Mouse (Mus musculus) left cerebral cortex, adult 9 months (tissue): Measurements from ENCODE around the gene Lamc2.
A peak's percentile ranks its signal among the peaks of the same experiment; 100 is the strongest.

Source experiments
- DNase-seq, 2 experiments: peaks; one replicate each; pipeline ENCODE4 v3.0.0; 2022; ENCODE audit warnings: low spot score in 2 of 2

Lamc2 gene

DNA sequence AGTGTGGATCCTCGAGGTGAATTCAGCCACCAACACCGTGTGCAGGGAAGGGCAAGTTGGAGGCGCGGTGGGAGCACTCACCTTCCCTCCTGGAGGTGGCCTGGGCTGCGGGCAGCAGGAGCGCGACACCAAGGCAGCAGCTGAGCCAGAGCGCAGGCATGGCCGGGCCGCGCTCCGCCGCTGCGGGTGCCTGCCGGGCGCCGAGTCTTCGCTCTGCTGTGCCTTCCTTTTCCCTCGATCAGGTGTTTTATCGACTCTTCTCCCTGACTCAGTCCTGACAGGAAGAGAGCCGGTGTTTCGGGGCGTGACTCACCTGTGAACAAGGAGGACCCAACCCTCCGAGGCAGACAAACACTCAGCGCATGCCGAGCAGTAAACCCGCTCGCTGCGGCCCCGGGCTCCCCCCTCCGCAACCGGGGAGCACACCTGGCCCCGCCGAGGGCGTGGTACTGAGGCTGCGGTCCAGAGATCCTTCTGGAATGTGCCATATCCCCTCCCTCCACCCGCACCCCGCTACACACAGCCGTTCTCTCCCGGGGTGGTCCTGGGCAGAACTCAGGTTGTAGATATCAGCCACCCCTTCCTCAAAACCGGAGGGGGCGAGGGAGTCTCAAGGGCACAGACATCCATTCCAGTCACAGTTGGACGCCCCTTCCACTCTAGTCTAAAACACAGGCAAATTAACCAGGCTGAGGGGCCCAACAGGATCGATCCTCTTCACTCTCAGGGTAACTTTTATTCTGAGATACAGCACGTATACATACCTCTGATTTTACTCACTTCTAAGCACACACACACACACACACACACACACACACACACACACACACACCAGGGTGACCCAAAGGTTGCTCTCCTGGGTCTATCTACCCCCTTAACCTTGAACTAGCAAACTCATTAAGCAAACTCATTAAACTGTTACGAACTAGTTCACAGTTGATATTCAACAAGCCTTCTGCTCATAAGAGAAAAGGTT, at the start of gene Lamc2:
Gene Lamc2 (minus strand): TSS at position 620 of the 976 bp plus-strand sequence.
- no peak for DNase-seq

DNA sequence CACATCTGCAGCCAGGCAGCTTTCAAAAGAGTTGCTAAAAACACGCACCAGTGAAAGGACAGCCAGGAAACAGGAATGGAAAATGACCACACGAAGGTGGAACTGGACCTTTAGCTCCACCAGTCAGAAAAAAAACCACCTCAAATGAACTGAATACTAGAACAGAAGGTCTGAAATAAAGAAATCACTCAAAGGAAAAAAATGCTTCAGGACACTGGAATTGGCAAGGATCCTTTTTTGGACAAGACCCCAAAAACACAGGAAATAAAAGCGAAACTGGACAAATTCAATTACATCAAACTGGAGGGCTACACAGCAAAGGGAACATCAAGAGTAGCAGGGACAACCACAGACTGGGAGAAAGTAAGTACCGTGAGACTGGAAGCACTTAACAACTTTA, 49.3 kb upstream of the Lamc2 start:
- DNase-seq, result no peak

DNA sequence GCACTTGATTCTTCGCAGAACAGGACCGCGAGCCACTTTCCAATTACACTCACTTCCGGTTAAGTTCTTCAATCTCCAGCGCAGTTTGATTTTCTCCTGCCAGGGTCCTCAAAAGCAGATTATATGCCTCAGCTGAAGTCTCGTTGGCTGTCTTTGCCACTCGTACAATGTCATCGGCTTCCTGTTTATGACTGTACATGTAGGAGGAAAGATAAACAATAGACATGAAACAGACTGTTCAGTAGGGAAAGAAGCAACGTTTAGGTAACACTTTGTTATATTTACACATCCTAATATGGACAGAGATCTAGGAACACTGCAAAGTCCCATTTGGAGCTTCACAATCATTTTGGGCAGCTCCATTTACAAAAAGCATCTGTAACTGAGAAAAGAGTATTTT, 45.4 kb upstream of the Lamc2 start:
- DNase-seq, result no peak

DNA sequence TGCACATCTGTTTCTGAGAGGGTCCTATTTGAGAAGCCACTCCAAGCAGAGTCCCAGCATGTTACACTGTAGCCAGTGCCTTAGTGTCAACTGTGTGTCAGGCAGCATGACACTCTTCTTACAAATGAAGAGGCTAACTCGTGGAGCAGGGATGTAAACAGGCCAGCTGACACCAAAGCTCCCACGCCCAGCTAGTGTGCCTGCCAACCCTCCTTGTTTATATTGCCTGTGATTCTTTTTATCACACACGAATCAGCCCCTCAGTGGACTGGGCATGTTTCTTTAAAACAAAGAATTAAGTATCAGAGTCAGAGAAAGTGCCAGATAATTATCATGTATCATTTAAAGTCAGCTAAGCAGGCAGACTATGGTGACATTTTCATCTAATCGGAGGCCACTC, 41.7 kb upstream of the Lamc2 start:
- DNase-seq, result no peak

DNA sequence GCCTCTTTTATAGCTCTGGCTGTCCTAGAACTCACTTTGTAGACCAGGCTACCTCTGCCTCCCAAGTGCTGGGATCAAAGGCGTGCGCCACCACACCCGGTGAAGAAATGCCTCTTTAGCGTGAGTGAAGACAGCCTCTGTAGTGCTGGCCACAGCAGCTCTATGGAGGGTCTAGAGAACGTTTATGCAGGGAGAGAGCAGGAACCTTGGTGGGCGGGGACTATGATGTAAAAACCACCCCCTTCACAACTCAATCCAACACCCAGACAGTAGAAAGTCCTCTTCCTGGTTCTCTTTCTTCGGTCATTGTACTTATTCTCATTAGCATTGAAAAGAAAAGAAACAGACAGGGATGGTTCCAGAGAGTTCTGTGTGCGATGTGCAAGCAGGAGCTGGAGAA, 40.8 kb upstream of the Lamc2 start:
- DNase-seq, result no peak

DNA sequence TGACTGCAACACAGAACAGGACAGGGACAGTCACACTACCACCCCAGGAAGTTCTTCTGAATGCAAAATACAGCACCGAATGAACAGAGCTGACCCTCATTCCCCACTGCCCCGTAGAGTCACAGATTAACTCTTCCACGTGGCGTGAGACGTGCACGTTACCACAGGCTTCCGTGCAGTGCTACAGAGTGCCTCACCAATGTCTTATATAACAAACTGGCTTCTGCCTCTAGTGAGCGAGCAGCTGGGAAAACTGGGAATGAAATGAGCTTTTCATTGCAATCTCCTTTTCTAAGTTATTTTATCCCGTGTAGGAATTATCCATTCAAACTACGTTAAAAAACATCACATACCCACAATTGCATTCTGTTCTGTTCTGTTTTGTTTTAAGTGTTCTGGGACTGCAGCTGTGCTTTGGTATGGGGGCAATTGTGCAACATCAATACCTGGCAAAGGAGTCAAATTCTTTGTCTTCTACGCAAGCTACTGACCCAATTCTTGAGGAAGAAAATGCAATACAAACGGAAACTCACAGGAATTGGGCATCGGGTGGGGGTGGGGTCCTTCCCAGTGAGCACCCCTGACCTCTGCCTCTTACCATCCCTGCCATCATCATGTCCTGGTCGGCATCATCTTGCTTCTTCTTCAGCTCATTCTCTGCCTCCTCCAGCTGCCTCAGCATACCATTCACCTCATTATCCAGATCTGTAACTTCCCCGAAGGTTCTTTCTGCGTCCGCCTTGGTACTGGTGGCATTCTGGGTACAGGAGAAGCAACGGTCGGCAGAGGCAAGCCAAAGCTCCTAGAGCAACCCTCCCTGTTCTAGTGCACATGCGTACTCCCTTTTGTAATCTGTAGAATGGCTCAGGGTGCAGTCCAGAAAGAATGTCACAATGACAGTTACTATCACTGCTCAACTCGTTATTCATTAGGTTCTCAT, 39.8 kb upstream of the Lamc2 start:
- DNase-seq, result peak; percentile 19 to 48

DNA sequence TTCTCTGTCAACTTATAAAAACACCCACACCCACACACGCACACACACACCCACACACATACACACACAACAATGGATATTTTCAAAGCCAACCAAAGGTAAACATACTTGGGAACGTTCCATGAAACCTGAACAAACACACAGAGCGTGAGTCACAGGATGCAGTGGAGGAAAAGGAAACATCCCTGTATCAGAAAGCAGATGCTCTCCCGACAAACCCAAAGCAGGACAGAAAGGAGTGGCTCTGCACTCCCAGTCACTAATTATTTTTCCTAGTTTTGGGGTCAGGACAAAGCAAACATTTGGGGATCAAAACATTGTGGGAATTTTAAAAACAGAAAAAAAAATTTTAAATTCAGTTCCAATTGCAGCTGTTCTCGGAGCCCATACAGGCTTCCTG, 38.1 kb upstream of the Lamc2 start:
- no peak for DNase-seq

DNA sequence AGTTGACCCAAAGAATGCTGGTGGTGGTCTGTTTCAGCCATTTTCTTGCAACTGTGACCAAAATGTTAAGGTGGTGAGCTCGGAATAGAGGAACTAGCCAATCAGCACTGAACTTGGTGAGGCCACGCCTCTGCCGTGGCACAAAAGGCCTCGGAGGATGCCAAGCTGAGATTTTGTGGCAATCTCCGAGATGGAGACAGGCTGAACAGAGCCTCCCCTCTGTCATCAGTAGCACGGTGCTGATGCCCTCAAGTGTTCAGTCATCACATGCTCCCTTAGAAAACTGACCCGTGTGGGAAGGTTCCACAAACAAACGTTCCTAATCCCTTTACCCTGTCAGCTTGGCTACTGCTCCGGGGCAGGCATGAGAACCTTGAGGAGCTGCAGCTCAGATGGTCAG, 33.1 kb upstream of the Lamc2 start:
- no peak for DNase-seq

DNA sequence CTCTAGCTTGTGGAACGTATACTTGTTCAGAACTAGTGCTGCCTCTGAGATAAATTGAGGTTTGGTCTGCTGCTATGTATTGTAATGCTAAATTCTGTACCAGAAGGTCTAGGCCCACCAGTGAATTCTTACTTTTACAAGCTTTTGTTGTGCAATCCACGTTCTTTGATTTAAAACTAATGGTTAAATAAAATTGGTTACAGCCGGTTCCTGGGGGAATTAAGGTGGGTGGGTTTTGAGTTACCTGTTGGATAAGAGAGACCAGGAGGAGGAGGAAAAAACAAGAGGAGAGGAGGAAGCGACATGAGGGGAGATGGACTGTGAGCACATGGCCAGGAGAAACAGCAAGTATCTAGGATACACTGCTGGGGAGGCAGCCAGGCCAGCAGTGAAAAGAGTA, 30.3 kb upstream of the Lamc2 start:
- DNase-seq, result no peak

DNA sequence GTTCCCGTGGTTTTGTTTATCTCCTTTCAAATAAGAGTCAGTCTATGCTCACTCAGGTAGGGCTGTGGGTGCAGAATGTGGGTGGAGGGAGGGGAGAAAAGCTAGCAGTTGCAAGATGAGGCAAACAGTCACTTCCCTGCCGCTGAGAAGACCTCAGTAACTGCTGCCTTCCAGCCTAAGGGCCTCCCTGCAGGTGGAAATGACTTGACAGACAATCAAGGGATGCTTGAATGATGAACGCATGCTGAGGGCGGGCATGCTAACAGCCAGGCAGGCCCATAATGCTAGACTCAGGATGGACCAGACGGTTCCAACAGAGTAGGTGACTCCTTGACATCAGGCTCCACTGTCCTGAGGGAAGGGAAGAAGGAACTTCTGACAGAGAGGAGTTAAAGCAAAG, 29.4 kb upstream of the Lamc2 start:
- no peak for DNase-seq

DNA sequence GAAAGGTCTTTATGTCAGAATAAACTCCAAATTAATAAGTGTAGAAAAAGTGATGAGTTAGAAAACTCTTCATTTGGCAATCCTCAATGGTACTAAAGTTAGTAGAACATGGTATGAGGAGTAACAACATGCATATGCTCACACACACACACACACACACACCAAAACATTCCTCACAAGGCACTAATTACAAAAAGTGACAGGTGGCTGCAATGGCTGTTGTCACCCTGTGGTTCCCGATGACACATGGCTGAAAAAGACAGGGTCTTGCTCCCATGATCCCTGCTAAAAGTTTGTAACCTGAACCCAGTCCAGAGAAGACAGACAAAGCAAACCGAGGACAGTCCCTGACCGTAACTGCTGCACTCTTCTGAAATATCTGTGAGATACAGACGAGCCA, 24.7 kb upstream of the Lamc2 start:
- no peak for DNase-seq

DNA sequence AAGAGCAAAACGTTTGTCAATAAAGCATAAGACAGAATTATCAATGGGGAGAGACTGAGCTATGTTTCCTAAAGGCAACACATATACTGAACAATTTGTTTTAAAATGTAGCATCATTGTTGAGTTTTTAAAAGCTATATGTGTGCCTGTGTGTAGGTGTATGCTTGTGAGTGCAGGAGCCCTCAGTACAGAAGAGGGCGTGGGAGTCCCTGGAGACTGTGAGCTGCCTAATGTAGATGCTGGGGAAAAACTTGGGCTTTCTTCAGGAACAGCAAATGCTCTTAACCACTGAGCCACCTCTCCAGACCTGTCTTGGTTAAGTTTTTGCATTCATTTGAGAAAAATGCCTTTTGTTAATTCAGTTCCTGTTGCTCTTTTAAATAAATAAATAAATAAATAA, 24.0 kb upstream of the Lamc2 start:
- DNase-seq, result no peak

DNA sequence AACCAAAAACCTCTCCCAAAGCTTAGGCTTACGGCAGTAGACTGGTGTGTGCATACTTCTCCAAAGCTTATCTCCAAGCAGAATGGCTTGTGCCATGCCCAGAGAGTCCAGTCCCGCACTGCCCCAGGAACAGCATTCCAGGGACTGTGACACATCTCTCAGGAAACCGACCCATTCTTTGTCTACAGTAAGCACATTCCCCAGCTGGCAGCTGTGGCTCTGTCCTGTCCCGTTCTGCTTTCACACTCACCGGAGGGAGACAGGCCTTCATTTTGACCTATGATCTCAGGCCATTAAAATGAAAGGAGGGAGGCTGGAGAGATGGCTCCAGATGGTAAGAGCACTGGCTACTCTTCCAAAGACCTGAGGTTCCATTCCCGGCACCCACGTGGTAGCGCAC, 15.9 kb upstream of the Lamc2 start:
- DNase-seq, result no peak

DNA sequence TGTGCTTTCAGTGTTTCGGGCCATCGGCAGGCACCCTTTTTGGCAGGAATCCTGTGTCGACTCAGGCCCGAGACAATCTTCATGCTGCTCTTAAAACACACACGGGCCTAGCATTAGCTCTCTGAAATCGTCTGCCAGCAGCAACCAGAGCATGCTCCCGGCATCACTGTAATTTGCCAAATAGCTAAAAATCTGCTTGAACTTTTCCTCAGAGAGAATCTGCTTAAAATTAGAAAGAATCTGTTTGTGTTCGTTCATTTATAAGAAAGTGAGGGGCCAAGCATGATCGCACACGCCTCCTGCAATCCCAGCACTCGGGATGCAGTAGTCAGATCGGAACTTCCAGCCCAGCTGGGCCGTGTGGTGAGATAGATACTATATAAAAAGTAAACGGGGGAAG, 15.2 kb upstream of the Lamc2 start:
- DNase-seq, result no peak

DNA sequence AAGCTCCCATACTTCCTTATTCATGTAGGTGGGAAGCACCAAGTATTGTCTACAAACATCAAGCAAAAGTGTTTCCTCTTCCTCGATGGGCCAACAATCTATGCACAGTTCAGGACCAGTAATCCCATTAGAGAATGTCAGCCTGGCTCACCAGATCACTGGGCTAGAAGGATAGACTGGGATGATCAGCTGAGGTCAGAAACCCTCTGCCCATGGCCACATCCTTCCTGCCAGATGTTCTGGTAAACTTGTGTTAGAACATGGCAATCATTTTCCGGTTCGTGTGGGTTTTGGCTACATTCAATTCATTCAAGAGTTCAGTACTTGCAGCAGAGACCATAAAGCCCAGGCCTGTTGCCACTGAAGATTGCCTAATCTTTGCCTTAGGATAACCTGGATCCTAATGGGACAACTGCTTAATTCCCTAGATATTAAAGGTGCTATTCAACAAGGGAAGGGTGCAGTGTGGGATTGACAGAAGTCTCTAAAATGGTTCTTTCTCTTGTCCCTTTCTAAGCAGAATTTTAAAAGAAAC, 11.1 kb upstream of the Lamc2 start:
- DNase-seq, result no peak

DNA sequence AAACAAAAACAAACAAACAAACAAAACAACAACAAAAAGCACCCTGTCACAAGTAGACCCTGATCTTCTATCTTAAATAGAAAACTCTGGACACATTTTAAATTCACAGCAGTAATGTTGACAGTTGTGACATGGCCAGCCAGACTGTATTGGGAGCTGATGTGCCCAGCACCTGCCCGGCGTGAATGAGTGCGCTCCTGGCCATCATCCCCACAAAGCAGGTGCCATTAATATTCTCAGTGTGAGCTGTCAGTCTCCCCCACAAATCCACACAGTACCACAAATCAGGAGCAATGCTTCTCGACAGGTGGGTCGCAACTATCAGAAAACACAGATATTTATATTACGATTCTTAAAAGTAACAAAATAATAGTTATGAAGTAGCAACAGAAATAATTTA, 6.7 kb upstream of the Lamc2 start:
- no peak for DNase-seq

DNA sequence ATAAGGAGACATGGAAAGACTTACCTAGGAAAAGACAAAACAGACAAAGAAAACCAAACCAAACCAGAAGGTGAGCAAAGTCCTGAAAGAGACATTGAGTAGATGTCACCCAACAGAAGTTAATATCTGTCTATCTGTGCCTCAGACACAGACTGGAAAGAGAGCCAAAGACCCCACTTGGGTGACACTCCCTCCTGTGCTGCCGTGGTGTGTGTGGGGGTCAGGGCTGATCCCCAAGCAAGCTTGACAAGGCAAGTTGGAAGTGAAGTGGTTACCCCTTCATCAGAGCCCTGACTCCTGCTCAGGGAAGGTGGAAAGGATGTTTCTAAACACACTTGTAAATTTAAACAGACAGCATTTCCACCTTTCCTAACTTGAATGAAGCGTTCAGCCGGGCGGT, 6.1 kb upstream of the Lamc2 start:
- no peak for DNase-seq

DNA sequence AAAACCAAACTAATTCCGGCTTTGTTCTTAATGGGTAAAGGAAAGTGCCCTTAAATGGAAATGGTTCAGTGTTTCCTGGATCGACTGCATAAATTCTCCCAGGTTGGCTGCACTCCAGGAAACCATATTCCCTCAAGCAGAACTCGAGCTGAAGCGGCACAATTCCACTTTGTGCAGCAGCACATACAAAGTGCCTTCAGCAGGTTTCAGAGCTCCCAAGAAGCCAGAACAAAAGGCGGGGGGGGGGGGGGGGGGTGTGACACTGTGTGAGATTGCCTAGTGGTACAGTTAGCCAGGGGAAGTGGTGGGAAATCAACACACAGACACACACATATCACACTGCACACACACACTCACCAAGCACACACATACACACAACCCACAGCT, 5.7 kb upstream of the Lamc2 start:
- DNase-seq, result peak in 1 of 2 experiments; percentile 38

DNA sequence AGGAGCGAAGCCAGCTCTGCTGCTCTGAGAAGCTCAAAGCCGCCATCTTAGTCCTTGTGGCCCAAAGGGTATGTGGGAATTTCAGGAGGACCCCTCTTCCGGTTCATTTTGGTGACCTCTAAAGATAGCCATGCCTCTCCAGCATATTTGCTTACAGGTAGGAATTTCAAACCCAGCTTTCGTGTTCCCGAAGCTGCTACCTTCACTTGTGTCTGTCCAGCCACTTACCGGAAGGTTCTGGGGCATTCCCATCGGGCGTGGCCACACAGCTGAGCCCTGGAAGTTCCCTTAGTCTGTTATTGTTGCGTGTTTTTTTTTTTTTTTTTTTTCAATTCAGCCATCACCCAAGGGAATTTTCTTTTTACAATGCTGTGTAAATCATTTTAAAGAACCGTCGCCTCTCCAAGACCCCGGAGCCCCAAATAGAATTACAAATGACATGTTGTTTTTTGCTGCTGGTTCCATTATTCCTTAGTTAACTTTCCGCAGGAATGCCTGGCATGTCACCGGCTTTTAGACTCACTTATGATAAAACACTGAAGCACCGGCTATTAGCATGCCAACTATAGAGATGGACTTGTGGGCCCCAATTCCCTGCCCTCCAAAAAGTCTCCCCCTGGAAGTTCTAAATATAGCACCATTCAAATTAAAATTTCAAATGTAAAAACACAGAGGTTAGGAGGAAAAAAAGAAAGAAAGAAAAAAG, 5.1 kb upstream of the Lamc2 start:
- DNase-seq, result no peak

DNA sequence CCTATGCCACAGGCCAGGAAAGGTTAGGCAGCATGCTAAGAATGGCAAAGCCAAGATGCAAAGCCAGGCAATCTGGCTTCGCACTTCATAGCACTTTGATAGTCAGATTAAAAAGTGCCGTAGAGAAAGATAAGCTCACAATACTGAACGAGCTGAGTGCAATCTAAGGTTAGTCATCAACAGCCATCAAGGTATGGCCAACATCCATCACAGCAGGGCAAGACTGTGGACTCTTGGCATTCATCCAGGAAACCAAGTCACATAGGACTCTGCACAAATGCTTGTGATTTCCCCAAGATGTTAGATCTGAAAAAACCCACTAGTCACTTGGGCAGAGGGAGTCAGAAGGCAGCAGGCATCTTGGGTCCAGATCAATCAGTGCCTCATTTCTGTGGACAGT, 1.8 kb upstream of the Lamc2 start:
- no peak for DNase-seq

DNA sequence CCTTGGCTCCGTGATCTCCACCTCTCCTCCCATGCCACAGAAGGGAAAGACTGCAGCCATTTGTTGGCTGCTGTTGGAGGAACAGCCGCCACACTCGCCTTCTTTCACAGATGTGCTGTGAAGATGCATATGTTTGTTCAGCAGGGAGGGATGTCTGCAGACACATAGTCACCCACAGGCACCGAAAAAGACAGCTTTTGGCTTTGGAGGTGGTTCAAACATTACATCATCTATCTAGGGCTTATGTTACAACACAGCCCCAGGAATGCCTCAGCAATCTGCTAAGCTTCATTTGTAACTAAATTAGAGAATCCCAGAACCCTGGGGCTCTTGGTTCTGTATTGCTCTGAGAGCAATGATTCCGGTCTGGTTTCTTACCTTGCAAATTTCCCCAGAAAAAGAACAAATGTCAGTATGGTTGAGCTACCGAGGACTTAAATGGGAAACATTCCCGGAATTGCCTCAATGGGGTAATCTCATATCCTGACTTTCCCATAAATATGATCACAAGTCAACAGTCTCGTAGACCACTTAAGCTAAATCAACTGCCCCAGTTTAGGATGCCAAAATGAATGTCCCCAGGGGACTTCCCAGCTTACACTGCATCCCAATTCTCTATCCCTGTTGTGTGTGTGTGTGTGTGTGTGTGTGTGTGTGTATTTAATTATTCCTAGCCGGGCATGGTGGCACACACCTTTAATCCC, 5.5 kb downstream of the Lamc2 start:
- DNase-seq, result peak; percentile 62 to 78
